Mouse (Mus musculus): ENCODE results near the gene Dnah17. TPM values are rescaled to one million over a fixed set of nuclear protein-coding genes. Genes with fewer than 3 reads are reported as not detected.
A peak's percentile ranks its signal among the peaks of the same experiment; 100 is the strongest.

Dnah17 gene
- polyA plus RNA-seq, 1 experiment from 2014 or later: 0.22 TPM

DNA sequence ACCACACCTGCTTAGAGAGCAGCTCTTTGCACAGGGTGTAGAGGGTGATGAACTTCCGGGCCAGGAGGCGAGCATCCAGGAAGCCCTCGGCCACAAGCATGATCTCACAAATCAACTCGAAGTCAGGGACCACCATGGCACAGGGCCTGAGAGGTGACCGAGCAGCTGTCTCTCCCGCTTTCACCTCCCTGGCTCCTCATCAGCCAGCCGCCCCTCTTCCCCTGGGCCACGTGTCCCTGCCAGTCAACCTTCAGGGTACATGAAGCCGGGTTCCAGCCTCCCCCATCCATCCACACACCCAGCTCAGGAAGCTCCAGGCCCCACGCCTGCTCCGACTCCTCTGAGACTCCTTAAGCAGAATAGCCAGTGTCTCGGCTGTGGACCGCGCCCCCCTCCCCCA, 48.1 kb downstream of the Dnah17 start:
- Histone ChIP-seq H3K4me1 (peaks cover 42% of the 10 kb centered on the region), H3K9ac (no peak overlapping the region), H3K9me3 (replicated peaks) (no peaks in the 10 kb centered on the region), H3K27me3 (peaks cover 3% of the 10 kb centered on the region; the same call in 1 of the 2 replicates), H3K27ac (no peak overlapping the region), H3K4me3 (replicated peaks) (no peak overlapping the region), H3K36me3 (no peaks in the 10 kb centered on the region), H3K4me2 (no peak overlapping the region)
- WGBS: 73% methylated on average over 14 of the region's 14 CpGs
- no peak for ATAC-seq (replicated peaks; ENCODE audit: low FRiP score)

- H3K9me3 ChIP-seq (replicated peaks): no peaks in the 10 kb centered on the region
- no peak overlapping the region for H3K27ac ChIP-seq
- 50% methylated on average over 14 of the region's 14 CpGs for WGBS
- H3K27me3 ChIP-seq: peaks cover 3% of the 10 kb centered on the region; the same call in 1 of the 2 replicates
- no peak overlapping the region for H3K4me2 ChIP-seq
- H3K36me3 ChIP-seq: no peaks in the 10 kb centered on the region
- no peak for ATAC-seq (replicated peaks; ENCODE audit: low FRiP score)
- no peak overlapping the region for H3K4me3 ChIP-seq (replicated peaks)
- H3K4me1 ChIP-seq: peaks cover 39% of the 10 kb centered on the region
- no peak overlapping the region for H3K9ac ChIP-seq
Measured at GRCm38 (mm10) chr11:118079750-118080149, 50.7 kb downstream of the Dnah17 start.

GRCm38 (mm10) chr11:118076929-118077328, 53.5 kb downstream of the Dnah17 start:
- WGBS: 73% methylated on average over 6 of the region's 6 CpGs
- Histone ChIP-seq H3K9ac (no peak overlapping the region), H3K36me3 (no peaks in the 10 kb centered on the region), H3K9me3 (replicated peaks) (no peaks in the 10 kb centered on the region), H3K27ac (no peak overlapping the region), H3K4me3 (replicated peaks) (no peak overlapping the region), H3K4me1 (peaks cover 36% of the 10 kb centered on the region), H3K27me3 (no peaks in the 10 kb centered on the region), H3K4me2 (no peak overlapping the region)
- no peak for ATAC-seq (replicated peaks; ENCODE audit: low FRiP score)

DNA sequence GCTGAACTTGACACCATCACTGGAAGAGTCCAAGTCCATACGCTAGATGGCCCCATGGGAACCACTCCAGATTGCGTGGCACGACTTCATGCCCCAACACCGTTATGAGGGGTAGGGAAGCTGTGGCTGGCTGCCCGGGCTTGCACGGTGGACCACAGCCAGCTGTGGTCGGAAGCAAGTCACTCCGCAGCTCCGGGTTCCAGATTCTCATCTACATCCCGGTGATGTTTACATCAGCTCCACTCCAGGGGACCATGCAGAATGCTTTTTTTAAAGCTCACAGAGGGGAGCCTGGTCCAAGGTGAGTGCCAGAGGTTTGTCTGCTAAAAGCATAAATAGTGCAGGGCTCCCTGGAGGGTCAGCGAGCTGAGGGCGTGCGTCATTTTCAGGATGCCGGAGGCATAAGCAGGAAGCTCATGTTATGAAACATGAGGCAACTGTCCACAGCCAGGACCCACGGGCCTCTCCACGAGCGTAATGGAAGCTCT, 55.4 kb downstream of the Dnah17 start:
- WGBS: 68% methylated on average over 17 of the region's 17 CpGs
- Histone ChIP-seq H3K9ac (no peak overlapping the region), H3K27ac (no peak overlapping the region), H3K4me3 (replicated peaks) (no peak overlapping the region), H3K27me3 (no peaks in the 10 kb centered on the region), H3K36me3 (no peaks in the 10 kb centered on the region), H3K9me3 (replicated peaks) (no peaks in the 10 kb centered on the region), H3K4me2 (no peak overlapping the region), H3K4me1 (peaks cover 51% of the 10 kb centered on the region)
- no peak for ATAC-seq (replicated peaks; ENCODE audit: low FRiP score)

- Histone ChIP-seq H3K9ac (no peak overlapping the region), H3K27ac (peak overlapping the region; percentile 82), H3K4me3 (replicated peaks) (no peak overlapping the region), H3K36me3 (no peaks in the 10 kb centered on the region), H3K27me3 (no peaks in the 10 kb centered on the region), H3K4me1 (peaks cover 59% of the 10 kb centered on the region), H3K4me2 (peak overlapping the region; percentile 25; the same call in 1 of the 2 replicates), H3K9me3 (replicated peaks) (no peaks in the 10 kb centered on the region)
- no peak for ATAC-seq (replicated peaks; ENCODE audit: low FRiP score)
- 40% methylated on average over 11 of the region's 11 CpGs for WGBS
Measured at GRCm38 (mm10) chr11:118071227-118071912, 59.1 kb downstream of the Dnah17 start.

GRCm38 (mm10) chr11:118068812-118069332, 61.6 kb downstream of the Dnah17 start:
- Histone ChIP-seq H3K36me3 (no peaks in the 10 kb centered on the region), H3K9ac (no peak overlapping the region), H3K27ac (peak overlapping the region; percentile 24; the same call in 1 of the 2 replicates), H3K4me1 (peaks cover 56% of the 10 kb centered on the region), H3K9me3 (replicated peaks) (no peaks in the 10 kb centered on the region), H3K4me2 (peak overlapping the region; percentile 25), H3K4me3 (replicated peaks) (no peak overlapping the region), H3K27me3 (no peaks in the 10 kb centered on the region)
- no peak for ATAC-seq (replicated peaks; ENCODE audit: low FRiP score)
- 24% methylated on average over 16 of the region's 16 CpGs for WGBS

DNA sequence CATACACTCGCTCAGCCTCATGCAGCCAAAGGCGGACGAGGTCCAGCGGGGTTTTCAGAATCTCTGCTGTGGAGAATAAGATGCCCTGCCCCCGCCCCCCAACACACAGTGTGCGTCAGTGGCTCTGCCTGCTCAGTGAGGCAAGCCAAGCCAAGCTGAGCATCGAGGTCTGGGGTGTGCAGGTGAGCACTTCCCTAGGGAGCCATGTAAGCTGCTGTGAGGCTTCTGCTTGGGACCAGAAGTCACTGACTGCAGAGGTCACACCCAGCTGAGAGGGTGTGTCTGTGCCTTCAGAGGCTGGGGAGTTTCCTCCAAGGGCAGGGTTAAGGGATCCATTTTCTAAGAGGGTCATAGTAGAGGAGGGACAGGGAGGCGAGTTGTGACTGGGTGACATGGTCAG, 62.8 kb downstream of the Dnah17 start:
- Histone ChIP-seq H3K27ac (no peak overlapping the region), H3K36me3 (no peaks in the 10 kb centered on the region), H3K9ac (no peak overlapping the region), H3K4me3 (replicated peaks) (no peak overlapping the region), H3K27me3 (no peaks in the 10 kb centered on the region), H3K4me1 (peaks cover 60% of the 10 kb centered on the region), H3K4me2 (no peak overlapping the region), H3K9me3 (replicated peaks) (no peaks in the 10 kb centered on the region)
- ATAC-seq (replicated peaks; ENCODE audit: low FRiP score): no peak
- WGBS: 79% methylated on average over 8 of the region's 8 CpGs

GRCm38 (mm10) chr11:118060038-118060437, 70.4 kb downstream of the Dnah17 start:
- Histone ChIP-seq H3K9ac (no peak overlapping the region), H3K36me3 (no peaks in the 10 kb centered on the region), H3K9me3 (replicated peaks) (no peaks in the 10 kb centered on the region), H3K27ac (no peak overlapping the region), H3K27me3 (no peaks in the 10 kb centered on the region), H3K4me3 (replicated peaks) (no peak overlapping the region), H3K4me2 (no peak overlapping the region), H3K4me1 (peaks cover 30% of the 10 kb centered on the region)
- WGBS: 81% methylated on average over 14 of the region's 14 CpGs
- ATAC-seq (replicated peaks; ENCODE audit: low FRiP score): no peak

GRCm38 (mm10) chr11:118058872-118059271, 71.6 kb downstream of the Dnah17 start:
- Histone ChIP-seq H3K27ac (no peak overlapping the region), H3K9ac (no peak overlapping the region), H3K36me3 (no peaks in the 10 kb centered on the region), H3K27me3 (no peaks in the 10 kb centered on the region), H3K4me2 (no peak overlapping the region), H3K4me1 (peaks cover 24% of the 10 kb centered on the region), H3K9me3 (replicated peaks) (no peaks in the 10 kb centered on the region), H3K4me3 (replicated peaks) (no peak overlapping the region)
- 67% methylated on average over 10 of the region's 10 CpGs for WGBS
- no peak for ATAC-seq (replicated peaks; ENCODE audit: low FRiP score)

DNA sequence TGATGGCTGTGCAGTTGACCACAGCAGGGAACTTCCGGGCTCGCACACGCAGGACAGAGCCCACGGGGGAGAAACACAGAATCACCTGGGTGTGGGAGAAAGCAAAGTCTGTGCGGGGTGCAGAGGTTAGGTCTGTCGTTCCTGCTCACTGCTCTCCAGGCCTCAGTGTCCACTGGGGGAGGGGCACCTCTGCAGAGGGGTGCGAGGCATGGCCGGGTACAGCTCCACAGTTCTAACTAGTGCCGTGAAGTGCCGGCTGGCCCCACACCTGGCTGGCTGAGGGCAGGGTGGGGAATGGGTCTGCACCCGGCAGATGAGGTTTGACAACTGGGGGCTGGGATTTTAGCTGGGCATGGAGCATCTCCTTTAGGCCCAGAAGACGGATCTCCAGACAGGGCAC, 72.1 kb downstream of the Dnah17 start:
- Histone ChIP-seq H3K4me1 (peaks cover 19% of the 10 kb centered on the region), H3K9me3 (replicated peaks) (no peaks in the 10 kb centered on the region), H3K9ac (no peak overlapping the region), H3K4me3 (replicated peaks) (no peak overlapping the region), H3K4me2 (no peak overlapping the region), H3K36me3 (no peaks in the 10 kb centered on the region), H3K27ac (no peak overlapping the region), H3K27me3 (no peaks in the 10 kb centered on the region)
- ATAC-seq (replicated peaks; ENCODE audit: low FRiP score): 0 out of 2 replicates have a peak, but pooled peaks have one; percentile 31
- WGBS: 37% methylated on average over 12 of the region's 12 CpGs

DNA sequence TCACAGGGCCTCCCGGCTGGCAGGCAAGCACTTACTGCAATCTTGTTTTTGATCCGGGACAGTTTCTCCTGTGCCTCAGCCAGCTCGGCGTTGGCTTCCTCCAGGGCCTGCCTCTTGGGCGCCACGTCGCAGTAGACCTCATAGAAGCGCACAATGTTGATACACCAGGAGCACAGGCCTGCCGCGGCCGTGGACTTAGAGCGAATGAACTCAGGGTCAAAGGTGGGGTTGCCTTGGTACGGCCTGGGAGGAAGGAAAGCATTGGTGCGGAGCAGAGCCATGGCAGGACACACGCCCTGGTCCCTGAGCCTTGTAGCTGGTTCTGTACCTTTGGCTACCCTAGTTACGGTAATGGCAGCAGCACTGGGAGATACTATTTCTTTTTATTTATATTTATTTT, 80.3 kb downstream of the Dnah17 start:
- no peak overlapping the region for H3K27ac ChIP-seq
- no peak overlapping the region for H3K4me3 ChIP-seq (replicated peaks)
- no peak overlapping the region for H3K9ac ChIP-seq
- H3K27me3 ChIP-seq: no peaks in the 10 kb centered on the region
- H3K9me3 ChIP-seq (replicated peaks): no peaks in the 10 kb centered on the region
- no peaks in the 10 kb centered on the region for H3K36me3 ChIP-seq
- peaks cover 10% of the 10 kb centered on the region; the same call in 1 of the 2 replicates for H3K4me1 ChIP-seq
- ATAC-seq (replicated peaks; ENCODE audit: low FRiP score): no peak
- no peak overlapping the region for H3K4me2 ChIP-seq
- WGBS: 69% methylated on average over 16 of the region's 16 CpGs

DNA sequence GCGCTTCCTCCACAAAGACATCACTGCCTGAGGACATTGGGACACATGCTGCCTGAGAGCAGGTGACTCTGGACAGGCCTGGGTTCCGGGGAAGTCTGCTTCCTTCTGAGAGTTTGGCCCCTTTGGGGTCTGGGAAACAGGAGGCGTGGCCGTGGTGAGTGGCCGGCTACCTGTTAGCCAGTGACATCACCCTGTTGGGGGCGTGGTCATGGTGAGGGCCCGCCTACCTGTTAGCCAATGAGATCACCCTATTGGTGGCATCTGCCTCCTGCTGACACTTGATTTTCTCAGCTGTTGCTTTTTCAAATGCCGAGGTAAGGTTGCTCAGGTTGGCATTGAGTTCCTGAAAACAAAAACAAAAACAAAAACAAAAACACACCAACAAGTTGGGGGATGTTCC, 80.8 kb downstream of the Dnah17 start:
- WGBS: 38% methylated on average over 8 of the region's 8 CpGs
- no peak for ATAC-seq (replicated peaks; ENCODE audit: low FRiP score)

More for the DNA sequence above, 80.8 kb downstream of the Dnah17 start:
- H3K4me1 ChIP-seq: peaks cover 14% of the 10 kb centered on the region; the same call in 1 of the 2 replicates
- H3K27ac ChIP-seq: no peak overlapping the region
- no peaks in the 10 kb centered on the region for H3K9me3 ChIP-seq (replicated peaks)
- H3K9ac ChIP-seq: no peak overlapping the region
- H3K4me2 ChIP-seq: no peak overlapping the region
- no peak overlapping the region for H3K4me3 ChIP-seq (replicated peaks)
- no peaks in the 10 kb centered on the region for H3K36me3 ChIP-seq
- no peaks in the 10 kb centered on the region for H3K27me3 ChIP-seq

All from kidney, embryonic 15.5 days (tissue).